Mouse (Mus musculus): ENCODE measurements around the gene Dnah2.
A peak's percentile ranks its signal among the peaks of the same experiment; 100 is the strongest.

The Dnah2 gene

GRCm38 (mm10) chr11:69408541-69409377, 140.2 kb downstream of the Dnah2 start:
- peak; percentile 76 to 80 for DNase-seq (ENCODE audit: low spot score in 2 of 2)

GRCm38 (mm10) chr11:69407724-69408004, 141.2 kb downstream of the Dnah2 start:
- DNase-seq (ENCODE audit: low spot score in 2 of 2) = no peak

GRCm38 (mm10) chr11:69406867-69407723, 141.8 kb downstream of the Dnah2 start:
- no peak for DNase-seq (ENCODE audit: low spot score in 2 of 2)

- no peak for DNase-seq (ENCODE audit: low spot score in 2 of 2)
These were observed 142.6 kb downstream of the Dnah2 start for GRCm38 (mm10) chr11:69406282-69406681.

GRCm38 (mm10) chr11:69405397-69406200, 143.3 kb downstream of the Dnah2 start:
- no peak for DNase-seq (ENCODE audit: low spot score in 2 of 2)

- DNase-seq (ENCODE audit: low spot score in 2 of 2) = no peak
These were observed 144.1 kb downstream of the Dnah2 start for GRCm38 (mm10) chr11:69404595-69405396.

GRCm38 (mm10) chr11:69403691-69404594, 145.0 kb downstream of the Dnah2 start:
- no peak for DNase-seq (ENCODE audit: low spot score in 2 of 2)

GRCm38 (mm10) chr11:69401987-69402386, 146.9 kb downstream of the Dnah2 start:
- no peak for DNase-seq (ENCODE audit: low spot score in 2 of 2)

- DNase-seq (ENCODE audit: low spot score in 2 of 2) = peak; percentile 70 to 79
These were observed 147.7 kb downstream of the Dnah2 start for GRCm38 (mm10) chr11:69401210-69401637.

- DNase-seq (ENCODE audit: low spot score in 2 of 2) = no peak
These were observed 148.6 kb downstream of the Dnah2 start for GRCm38 (mm10) chr11:69400083-69400850.

GRCm38 (mm10) chr11:69399201-69400082, 149.5 kb downstream of the Dnah2 start:
- no peak for DNase-seq (ENCODE audit: low spot score in 2 of 2)

- no peak for DNase-seq (ENCODE audit: low spot score in 2 of 2)
These were observed 150.3 kb downstream of the Dnah2 start for GRCm38 (mm10) chr11:69398486-69399200.

- peak in 1 of 2 experiments; percentile 1 for DNase-seq (ENCODE audit: low spot score in 2 of 2)
These were observed 150.9 kb downstream of the Dnah2 start, which contains the start of gene Tmem88 for GRCm38 (mm10) chr11:69398059-69398458. Gene Tmem88, minus strand, starts transcription at chr11:69398234.

- DNase-seq (ENCODE audit: low spot score in 2 of 2) = no peak
These were observed 151.3 kb downstream of the Dnah2 start for GRCm38 (mm10) chr11:69397581-69398057.

GRCm38 (mm10) chr11:69396772-69397171, 152.1 kb downstream of the Dnah2 start:
- DNase-seq (ENCODE audit: low spot score in 2 of 2) = no peak

GRCm38 (mm10) chr11:69395634-69396373, 153.1 kb downstream of the Dnah2 start:
- peak; percentile 96 for DNase-seq (ENCODE audit: low spot score in 2 of 2)

GRCm38 (mm10) chr11:69395235-69395633, 153.7 kb downstream of the Dnah2 start, which contains the start of the genes Naa38 and Cyb5d1:
Gene Naa38, plus strand, starts transcription at chr11:69395487.
Gene Cyb5d1, minus strand, starts transcription at chr11:69395631.
- peak; percentile 80 to 83 for DNase-seq (ENCODE audit: low spot score in 2 of 2)

Measured in urinary bladder, adult 18-20 months (tissue).